Mouse (Mus musculus): ENCODE measurements around the gene St14. TPM values are rescaled to one million over a fixed set of nuclear protein-coding genes. Genes with fewer than 3 reads are reported as not detected.
"Not testable (repeated sequence)": the region's sequence is repeated elsewhere in the genome, so short reads cannot be mapped to it uniquely, and the experiment has no call there.

The St14 gene
- total RNA-seq, 2 experiments from 2014 or later = 0.62 to 6.8 TPM

DNA sequence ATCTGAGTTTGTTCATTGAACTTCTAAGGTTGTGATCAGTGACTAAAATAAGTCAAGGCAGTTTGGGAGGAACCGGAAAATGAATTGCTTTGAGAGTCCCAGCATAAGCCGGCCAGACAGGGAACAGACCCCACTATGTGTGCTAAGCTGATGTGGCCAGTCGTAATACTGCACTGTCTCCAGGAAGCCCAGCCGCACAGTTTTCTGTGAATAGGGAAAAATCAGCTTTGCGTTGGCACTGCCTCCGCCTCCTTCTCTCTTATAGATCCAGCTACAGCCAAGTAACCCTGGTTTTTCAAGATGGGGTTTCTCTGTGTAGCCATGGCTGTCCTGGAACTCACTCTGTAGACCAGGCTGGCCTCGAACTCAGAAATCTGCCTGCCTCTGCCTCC is 44.9 kb downstream of the St14 start:
- no peak for DNase-seq (ENCODE audit: low spot score in 2 of 2)

DNA sequence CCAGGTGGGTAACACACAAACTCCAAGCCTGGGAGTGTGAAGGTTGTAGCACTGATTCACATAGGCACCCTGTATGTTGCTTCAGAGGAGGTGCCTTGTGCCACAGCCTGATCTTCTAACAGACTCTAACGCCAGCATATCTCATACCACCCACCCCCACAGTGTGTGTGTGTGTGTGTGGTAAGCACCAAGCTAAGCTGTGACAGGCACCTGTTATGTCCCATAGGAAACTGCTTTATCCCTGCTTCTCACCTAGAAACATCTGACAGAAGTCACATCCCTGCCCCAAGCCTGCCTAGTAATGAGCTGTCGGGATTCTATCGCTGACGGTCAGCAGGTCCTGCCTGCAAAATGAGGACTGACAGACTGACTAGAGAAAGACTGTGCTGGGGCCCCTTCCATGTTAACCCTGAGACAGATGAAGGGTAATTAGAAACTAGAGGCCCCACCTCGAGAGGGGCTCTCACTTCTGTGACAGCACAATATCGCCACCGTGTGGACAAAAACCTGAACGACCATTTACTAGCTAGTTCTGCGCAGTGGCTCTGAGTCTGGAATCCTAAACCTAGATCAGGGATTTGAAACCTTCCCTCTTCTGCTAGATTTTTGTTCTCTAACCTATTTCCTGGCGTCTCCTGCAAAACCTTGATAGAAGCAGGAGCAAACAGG is 45.4 kb downstream of the St14 start:
- peak in 1 of 2 experiments; percentile 41 for DNase-seq (ENCODE audit: low spot score in 2 of 2)

DNA sequence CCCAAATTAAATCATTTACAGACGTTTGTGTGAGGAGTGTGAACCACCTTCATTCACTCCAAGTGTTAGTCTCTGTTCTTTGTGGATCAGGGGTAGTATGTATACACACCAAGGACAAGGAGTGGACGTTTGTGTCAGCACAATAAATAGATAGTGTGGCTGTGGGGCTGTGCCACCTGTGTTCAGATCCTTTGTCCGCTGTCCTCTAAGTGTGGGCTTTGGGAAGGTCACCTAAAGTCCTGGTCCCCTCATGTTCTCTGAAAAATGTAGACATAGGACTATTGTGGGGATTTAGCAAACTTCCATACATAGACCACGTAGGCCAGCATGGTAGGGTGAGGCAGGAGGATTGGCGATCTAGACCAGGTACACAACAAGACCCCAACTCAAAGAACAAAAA is 46.1 kb downstream of the St14 start:
- DNase-seq (ENCODE audit: low spot score in 2 of 2) = no peak

DNA sequence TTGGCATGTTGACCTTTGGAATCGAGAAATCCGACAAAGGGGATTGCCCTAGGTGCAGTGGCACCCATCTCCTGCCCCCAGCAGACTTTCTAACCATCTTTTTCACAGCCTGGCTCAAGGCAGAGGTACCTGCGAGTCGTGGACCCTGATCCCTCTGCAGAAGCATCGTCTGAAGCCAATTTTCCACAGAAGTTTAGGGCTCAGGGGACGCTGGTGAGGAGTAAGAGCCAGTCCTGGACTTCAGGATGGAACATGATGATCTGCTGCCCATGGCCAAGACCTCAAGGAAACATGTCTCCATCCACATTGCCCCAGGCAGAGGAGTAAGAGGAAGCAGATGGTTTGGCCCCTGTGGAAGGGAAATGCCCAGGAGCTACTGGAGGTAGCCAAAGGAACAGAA is 48.9 kb downstream of the St14 start:
- DNase-seq (ENCODE audit: low spot score in 2 of 2) = no peak

GRCm38 (mm10) chr9:31082054-31082666 is 49.5 kb downstream of the St14 start:
- peak in 1 of 2 experiments; percentile 64 for DNase-seq (ENCODE audit: low spot score in 2 of 2)

DNA sequence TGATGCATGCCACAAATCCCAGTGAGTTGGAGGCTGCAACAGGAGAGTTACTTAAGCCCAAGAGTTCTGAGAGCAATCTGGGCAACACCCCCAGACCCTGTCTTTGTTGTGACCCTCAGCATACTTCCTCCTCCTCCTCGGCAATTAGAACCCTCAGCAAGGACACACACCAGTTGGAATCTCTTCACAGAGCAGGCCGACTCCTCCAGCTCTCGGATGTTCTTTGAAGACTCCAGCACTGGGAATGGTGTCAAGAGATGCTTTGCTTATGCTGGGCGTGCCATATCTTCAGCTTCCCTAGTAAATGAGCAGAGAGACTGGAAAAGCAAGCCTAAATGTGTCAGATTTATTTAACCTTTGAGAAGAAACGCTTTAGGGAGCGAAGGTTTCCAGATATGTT is 50.9 kb downstream of the St14 start:
- DNase-seq (ENCODE audit: low spot score in 2 of 2) = no peak

DNA sequence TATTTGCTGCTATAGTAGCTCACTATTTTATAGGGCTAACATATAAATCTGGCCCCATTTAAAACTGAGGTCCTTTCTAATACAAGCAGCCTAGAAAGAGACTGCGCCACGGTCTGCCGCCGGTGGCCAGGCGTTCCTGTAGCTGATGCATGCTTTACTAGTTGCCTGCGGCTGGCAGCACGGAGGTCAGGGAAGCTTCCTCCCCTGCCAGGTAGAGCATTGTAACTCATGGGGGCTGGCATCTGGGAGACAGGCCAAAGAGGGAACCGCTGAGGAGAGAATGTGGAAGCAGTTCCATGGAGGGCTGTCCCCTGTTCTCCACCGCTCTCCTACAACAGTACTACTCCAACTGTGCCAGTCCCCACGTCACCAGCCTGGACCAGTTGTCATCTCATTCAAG is 56.8 kb downstream of the St14 start:
- DNase-seq (ENCODE audit: low spot score in 2 of 2) = no peak

- DNase-seq (ENCODE audit: low spot score in 2 of 2) = no peak
Observed at GRCm38 (mm10) chr9:31073797-31074196, 57.9 kb downstream of the St14 start.

- DNase-seq (ENCODE audit: low spot score in 2 of 2) = no peak
Observed at GRCm38 (mm10) chr9:31072256-31072655, 59.4 kb downstream of the St14 start.

DNA sequence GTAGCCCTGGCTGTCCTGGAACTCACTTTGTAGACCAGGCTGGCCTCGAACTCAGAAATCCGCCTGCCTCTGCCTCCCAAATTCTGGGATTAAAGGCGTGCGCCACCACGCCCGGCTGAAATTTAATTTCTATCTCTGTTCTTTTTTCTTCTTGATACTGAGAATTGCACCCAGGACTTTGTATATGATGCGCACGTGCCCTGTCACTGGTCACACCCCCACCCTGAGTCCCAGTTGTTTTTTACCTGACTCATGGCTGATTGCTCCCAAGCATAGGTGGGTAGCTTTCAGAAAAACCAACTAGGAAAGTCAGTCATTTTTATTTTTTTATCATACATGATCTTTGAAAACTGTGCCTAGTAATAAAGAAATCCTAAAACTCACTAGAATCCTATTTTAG is 60.9 kb downstream of the St14 start:
- no peak for DNase-seq (ENCODE audit: low spot score in 2 of 2)

DNA sequence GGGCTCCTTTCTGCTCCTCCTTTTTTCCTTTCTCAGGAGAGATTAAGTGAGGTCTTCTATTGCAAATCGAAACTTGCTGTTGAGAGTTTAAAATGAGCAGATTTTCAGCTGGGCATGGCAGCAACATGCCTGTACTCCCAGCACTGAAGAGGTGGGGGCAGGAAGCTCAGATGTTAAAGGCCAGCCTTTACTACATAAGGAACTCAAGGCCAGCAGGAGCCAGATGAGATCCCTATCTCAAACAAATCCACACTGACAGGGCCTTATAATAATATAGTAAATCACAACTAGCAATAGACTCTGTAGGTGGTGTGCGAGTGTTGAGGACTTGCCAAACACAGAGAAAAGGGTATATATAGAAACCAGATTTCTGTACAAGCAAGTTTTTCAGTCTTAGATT is 72.9 kb downstream of the St14 start:
- DNase-seq (ENCODE audit: low spot score in 2 of 2) = no peak

- not testable (repeated sequence) for DNase-seq (ENCODE audit: low spot score in 2 of 2)
Observed at GRCm38 (mm10) chr9:31051509-31051908, 80.1 kb downstream of the St14 start.

DNA sequence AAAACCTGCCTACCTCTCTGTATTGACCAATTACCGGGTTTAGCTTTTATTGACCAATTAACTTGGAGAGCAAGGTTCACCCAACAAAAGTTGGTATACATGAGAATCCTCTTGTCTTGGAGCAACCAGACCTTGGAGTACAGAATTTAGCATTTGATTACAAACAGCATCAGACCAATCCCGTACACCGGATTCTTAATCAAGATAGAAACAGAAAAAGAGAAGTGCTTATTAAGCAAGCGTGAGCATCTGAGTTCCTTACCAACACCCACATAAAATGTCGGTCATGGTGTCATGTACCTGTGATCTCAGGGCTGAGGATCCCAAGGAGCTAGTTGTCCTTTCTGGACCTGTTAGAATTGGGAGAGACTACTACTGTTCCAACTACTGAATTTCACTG is 81.4 kb downstream of the St14 start:
- DNase-seq (ENCODE audit: low spot score in 2 of 2) = no peak

Other genes starting within 250 kb of the St14 start
- 1 to 10 TPM; 8.0 to 8.2 TPM for gene Adamts15, start 209.4 kb downstream of the St14 start, total RNA-seq (2021)
- gene Adamts8, start 189.3 kb downstream of the St14 start, total RNA-seq (2021) = 1 to 10 TPM in 1 of 2 experiments, under 1 TPM in 1; 0.95 to 1.7 TPM
- 10 to 100 TPM; 60.5 to 60.8 TPM for gene Zbtb44, start 101.2 kb downstream of the St14 start, total RNA-seq (2021)
- gene Aplp2, start 80.0 kb upstream of the St14 start, total RNA-seq (2021) = 100 to 1,000 TPM; 518 to 550 TPM
- 1 to 10 TPM; 9.0 to 9.3 TPM for gene Prdm10, start 148.7 kb upstream of the St14 start, total RNA-seq (2021)

Data from adrenal gland, postnatal 4 days (tissue).